Mouse (Mus musculus) spleen, adult 2 months (tissue): ENCODE measurements at regions not wholly inside any gene's neighbourhood (a gene's known extent, or its start where the extent isn't known, plus 50 kb on each side); places are given as distances from the start of the nearest gene placed in this dataset.

Experiments used
- CTCF ChIP-seq: fragments of 200-500 bp; IDR thresholded peaks from 2 replicates; pipeline ENCODE4 v1.5.1; 2011; ENCODE audit warnings: mild to moderate bottlenecking, inconsistent platforms; ENCODE audit not compliant: insufficient read depth, insufficient read length, insufficient replicate concordance; ENCODE audit errors: extremely low read depth
- POLR2A ChIP-seq: fragments of 200-500 bp; IDR thresholded peaks from 2 replicates; pipeline ENCODE4 v1.6.1; 2011; ENCODE audit warnings: low read depth, low read length, inconsistent platforms

DNA sequence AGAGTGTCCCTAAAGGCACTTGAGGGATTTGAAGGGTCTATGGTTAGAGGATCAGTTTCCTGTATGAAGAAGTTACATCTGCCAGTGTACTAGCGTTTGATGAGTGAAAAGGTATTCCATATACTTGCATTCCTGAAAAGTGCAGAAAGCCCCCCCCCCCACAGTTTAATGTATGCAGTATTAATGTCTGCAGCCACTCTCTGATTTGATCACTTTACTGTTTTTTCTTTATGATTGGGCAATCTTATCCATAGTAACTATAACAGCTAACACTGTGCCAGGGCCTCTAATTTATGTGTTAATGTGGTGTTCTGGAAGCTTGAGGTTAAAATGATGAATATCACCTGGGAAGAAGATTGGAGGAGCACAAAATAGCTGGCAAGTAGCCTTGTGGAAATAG is 715.6 kb upstream of the Acvr2a start:
- no peak for TF ChIP-seq POLR2A
- TF ChIP-seq CTCF, result no peak
